Mouse (Mus musculus) heart, postnatal 36 days (tissue): ENCODE measurements around the gene Cpz. TPM values are rescaled to one million over a fixed set of nuclear protein-coding genes. Genes with fewer than 3 reads are reported as not detected.

Experiments
- DNase-seq, 2 experiments: peaks; one replicate each; pipeline ENCODE4 v3.0.0; 2021 to 2022
- intact Hi-C: fragments of 180-260 bp; cut with DNase I; formaldehyde crosslinking; loops from one replicate; pipeline ENCODE4 v1.15.1; 2025
- total RNA-seq, 2 experiments: library from RNA; stranded (reverse); gene quantifications; 2 replicates each; pipeline ENCODE4 v1.2.3; 2021

The Cpz gene
- total RNA-seq, 2 experiments from 2014 or later = 0.60 to 1.0 TPM

GRCm38 (mm10) chr5:35531586-35531985 lies 6.1 kb upstream of the Cpz start:
- DNase-seq = peak; percentile 19 to 39
- intact Hi-C loops = no loop called here

DNA sequence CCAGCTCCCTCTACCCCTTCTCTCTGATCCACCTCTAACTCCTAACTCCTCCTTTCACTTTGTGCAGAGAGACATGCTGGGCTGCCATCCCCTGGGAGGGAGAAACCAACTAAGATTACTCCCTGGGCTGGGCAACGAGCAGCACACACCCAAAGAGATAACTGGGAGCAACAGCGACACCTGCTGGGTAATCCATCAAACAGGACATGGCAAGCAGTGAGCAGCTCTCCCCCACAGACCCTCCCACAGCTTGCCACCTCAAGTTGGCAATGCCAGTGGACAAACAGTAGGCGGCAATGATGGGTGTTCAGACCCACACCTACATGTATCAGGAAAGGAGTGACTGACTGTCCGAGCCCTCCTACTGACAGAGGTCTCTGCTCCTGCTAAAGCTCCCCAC lies 4.9 kb upstream of the Cpz start:
- DNase-seq = peak; percentile 28 to 33
- intact Hi-C loops = no loop called here

- DNase-seq = no peak
- intact Hi-C loops = loop anchor here (5.0 kb wide), 1 partner anchor 188 kb away; no protein-coding TSS in a partner anchor
These were observed 1.1 kb downstream of the Cpz start for GRCm38 (mm10) chr5:35524381-35524780.

GRCm38 (mm10) chr5:35523735-35524134 lies 1.8 kb downstream of the Cpz start:
- intact Hi-C loops = loop anchor here (1.0 to 5.0 kb wide), 2 partner anchors 40 to 189 kb away; no protein-coding TSS in a partner anchor
- peak; percentile 68 to 79 for DNase-seq

DNA sequence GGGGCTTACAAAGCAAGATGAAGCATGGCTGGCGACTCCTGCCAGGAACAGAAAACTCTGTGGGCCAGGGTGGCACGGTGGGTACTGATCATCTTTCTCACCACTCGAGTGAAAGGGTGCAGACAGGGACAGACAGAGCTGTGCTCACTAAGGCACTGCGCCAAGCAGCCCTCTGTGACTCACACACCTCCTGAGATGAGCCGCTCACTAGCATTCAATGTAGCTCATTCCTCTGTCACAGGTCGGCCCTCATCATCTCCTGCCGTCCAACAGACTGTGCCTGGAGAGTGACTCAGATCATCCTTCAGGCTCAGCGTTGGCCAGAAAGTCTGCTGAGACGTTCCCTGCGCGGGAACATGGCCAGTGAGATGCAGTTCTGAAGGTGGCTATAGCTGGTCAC lies 8.7 kb downstream of the Cpz start:
- DNase-seq = no peak
- intact Hi-C loops = no loop called here

GRCm38 (mm10) chr5:35510589-35510988 lies 14.9 kb downstream of the Cpz start:
- intact Hi-C loops = loop anchor here (1.0 kb wide), 2 partner anchors 130 to 148 kb away; no protein-coding TSS in a partner anchor
- DNase-seq = peak; percentile 49 to 57

GRCm38 (mm10) chr5:35505016-35505415 lies 20.5 kb downstream of the Cpz start:
- intact Hi-C loops = no loop called here
- DNase-seq = no peak

GRCm38 (mm10) chr5:35497344-35497743 lies 28.2 kb downstream of the Cpz start:
- intact Hi-C loops = no loop called here
- no peak for DNase-seq

DNA sequence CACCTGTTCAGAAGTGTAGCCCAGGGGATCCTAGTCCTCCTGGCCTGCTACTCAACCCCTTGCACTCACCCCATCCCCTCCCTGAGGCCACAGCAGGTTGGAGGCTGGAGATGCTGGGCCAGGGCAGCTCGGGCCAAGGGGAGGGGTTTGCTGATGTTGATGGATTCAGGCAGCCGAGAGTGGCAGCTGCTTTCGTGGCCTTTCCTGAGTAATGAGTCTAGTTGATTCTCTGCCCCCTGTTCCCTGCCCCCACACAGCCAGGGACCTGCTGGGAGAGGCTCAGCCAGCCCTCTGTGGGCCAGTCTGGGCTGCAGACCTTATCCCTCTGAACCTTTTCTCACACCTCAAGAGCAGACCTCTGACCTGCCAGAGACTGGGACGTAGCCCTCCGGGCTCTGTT lies 29.5 kb downstream of the Cpz start:
- no peak for DNase-seq
- intact Hi-C loops = no loop called here

GRCm38 (mm10) chr5:35494773-35495390 lies 30.6 kb downstream of the Cpz start:
- no peak for DNase-seq
- intact Hi-C loops = no loop called here

GRCm38 (mm10) chr5:35493770-35494169 lies 31.7 kb downstream of the Cpz start:
- DNase-seq = no peak
- intact Hi-C loops = no loop called here

DNA sequence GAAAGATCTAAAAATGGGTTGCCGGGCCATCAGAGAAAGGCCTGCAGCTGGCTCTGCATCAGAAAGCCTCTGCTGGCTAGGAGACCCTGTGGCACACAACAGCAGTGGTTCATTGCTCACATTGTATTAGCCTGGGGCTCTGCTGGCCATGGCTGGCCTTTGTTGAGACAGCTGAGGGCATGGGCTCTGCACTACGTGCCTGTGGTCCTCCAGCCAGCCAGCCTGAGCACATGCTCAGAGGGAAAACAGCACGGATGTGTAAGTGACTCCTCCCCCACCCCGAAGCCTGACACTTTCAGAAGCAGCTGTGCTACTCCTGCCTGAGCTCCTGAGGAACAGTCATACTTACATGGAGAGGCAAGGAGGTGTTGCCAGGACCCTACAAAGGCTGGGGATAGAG lies 46.0 kb downstream of the Cpz start:
- no peak for DNase-seq
- intact Hi-C loops = no loop called here

DNA sequence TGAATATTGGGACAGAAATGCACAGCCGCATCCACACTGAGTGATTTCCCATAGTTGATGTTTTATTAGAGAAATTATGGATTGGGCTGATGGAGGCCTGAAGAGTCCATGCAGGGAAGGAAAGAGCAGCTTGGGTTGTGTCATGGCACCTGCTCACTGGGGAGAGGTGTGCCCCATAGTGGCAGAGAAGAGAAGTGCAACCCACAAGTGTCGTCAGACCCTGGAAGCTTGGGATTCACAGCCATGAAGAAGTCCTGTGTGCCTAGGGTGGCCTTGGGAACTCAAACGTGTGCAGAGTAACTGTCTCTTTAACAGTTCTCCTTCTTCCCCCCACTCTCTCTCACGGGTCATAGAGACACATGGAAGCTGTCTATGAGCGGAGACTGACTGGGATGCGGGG lies 50.3 kb downstream of the Cpz start:
- intact Hi-C loops = no loop called here
- no peak for DNase-seq

- intact Hi-C loops = no loop called here
- DNase-seq = no peak
These were observed 54.5 kb downstream of the Cpz start for GRCm38 (mm10) chr5:35470885-35471528.

DNA sequence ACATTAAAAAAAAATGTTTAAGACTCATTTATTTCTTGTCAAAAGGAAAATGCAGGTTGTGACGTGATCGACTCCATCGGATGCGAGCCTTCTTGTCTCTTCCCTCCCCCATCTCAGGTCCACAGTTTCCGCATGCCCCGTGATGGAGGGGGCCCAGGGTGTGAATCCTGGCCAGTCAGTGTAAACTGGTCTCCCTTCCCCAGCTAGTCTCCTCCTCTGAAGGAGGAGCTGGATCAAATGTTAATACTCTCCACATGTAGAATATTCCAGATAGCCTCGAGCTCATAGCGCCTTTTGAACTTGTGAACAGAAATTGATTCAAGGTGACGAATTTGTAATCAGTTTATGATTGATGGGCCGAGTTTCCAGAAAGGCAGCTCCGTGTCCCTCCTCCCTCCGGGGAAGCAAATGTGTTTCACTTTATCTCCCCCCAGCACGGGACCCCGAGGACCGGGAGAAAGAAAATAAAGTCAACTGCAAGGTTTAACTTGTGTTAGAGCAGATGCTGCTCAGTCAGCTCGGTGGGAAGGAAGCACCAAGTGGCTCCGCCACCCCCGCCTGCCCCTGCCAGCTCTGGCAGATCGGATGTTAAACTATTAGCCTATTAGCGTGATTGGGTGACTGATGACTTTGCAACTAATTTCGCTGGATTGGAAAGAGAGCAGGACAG lies 59.4 kb downstream of the Cpz start:
- no peak for DNase-seq
- intact Hi-C loops = no loop called here

- DNase-seq = no peak
- intact Hi-C loops = no loop called here
These were observed 63.4 kb downstream of the Cpz start for GRCm38 (mm10) chr5:35462081-35462480.

- intact Hi-C loops = no loop called here
- DNase-seq = no peak
These were observed 65.7 kb downstream of the Cpz start for GRCm38 (mm10) chr5:35459760-35460159.

GRCm38 (mm10) chr5:35458267-35458666 lies 67.2 kb downstream of the Cpz start:
- intact Hi-C loops = no loop called here
- DNase-seq = no peak

DNA sequence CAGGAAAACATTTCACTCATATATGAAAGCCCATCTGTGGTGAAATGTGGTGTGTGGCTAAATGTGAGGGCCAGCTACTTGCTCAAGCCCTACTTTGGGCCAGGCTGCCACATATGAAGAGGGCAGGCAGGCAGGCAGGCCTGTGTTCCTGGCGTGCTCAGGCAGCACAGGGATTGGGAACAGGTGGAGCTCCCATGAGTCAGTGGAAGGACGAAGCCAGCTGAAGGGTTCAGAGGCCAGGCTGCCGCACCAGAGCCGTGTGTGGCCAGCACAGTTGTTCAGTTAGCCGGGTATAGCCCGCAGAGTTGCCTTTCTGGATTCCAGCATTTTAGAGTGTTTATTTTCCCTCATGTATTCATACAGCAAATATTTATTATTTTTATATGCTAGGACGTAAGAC lies 68.1 kb downstream of the Cpz start:
- no peak for DNase-seq
- intact Hi-C loops = no loop called here

DNA sequence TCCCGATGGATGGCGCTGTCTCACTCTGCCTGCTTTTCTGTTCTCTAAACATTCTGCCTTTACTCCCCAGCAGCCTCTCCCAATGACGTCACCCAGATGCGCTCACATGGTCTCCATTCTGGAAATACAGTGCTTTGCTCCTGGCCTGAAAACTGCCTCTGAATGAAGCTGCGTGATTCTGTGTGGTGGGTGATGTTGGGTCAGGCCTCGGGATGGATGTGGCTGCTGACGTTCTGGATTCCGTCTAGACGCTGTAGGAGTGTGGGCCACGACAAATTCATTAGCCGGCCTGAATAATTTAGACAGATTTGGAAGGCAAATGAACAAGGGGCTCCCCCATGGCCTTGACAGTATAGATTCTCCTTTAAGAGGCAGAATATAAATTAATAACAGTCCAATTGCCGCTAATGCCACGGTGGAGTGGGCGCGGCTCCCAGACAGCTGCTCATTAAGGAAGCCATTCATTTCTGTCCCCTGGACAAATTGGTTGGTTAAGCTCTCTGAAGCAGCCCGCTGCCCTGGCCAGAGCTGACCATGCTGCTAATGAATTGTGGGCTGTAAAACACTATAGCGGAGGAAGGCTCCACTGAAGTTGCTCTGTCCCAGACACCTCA lies 71.2 kb downstream of the Cpz start:
- intact Hi-C loops = no loop called here

More for the DNA sequence above, 71.2 kb downstream of the Cpz start:
- no peak for DNase-seq
